In genomic region chr19:42777801-42778200, GRCm38 (mm10) we compare ENCODE assay signal across 8 mouse cellular contexts. TPM values are rescaled to one million over a fixed set of nuclear protein-coding genes. Genes with fewer than 3 reads are reported as not detected.
A peak's percentile ranks its signal among the peaks of the same experiment; 100 is the strongest.
DNase-seq lines count a peak whose midpoint lies in the region.

No protein-coding gene starts in this region.

- DNase-seq in cerebellum, adult 9-10 months = peak; percentile 40
- DNase-seq in cerebellum, postnatal 4 days (ENCODE audit: low spot score in 2 of 2) = no peak
- peak; percentile 25 for DNase-seq in right cerebral cortex, adult 18-20 months
- DNase-seq in right cerebral cortex, postnatal 4 days = no peak
- peak; percentile 49 for DNase-seq in induced T-regulatory cell, adult 2 months (ENCODE audit: low read depth)
- DNase-seq in spleen, postnatal 4 days (ENCODE audit: low spot score in 2 of 2) = peak; percentile 42 to 82
- DNase-seq in urinary bladder, adult 2 months (ENCODE audit: low spot score) = no peak
- DNase-seq in gastrocnemius, postnatal 4 days (ENCODE audit: low spot score in 2 of 2) = no peak

RNA-seq across cellular contexts. Expression of gene Hps1, which starts 2.0 kb away (rescaled TPM):
- polyA plus RNA-seq in urinary bladder, adult 2 months (2012; rRNA removed) = 21.4 and 24.3 TPM in 2 replicates
- total RNA-seq in gastrocnemius, postnatal 4 days (2021) = 1 to 10 TPM; 7.1 to 8.8 TPM

RNA-seq across cellular contexts. Expression of gene Pyroxd2, which starts 25.2 kb away (rescaled TPM):
- polyA plus RNA-seq in urinary bladder, adult 2 months (2012; rRNA removed) = 7.2 and 9.0 TPM in 2 replicates
- total RNA-seq in gastrocnemius, postnatal 4 days (2021) = 1 to 10 TPM; 5.5 to 7.3 TPM

Comparison
In these comparisons a context has a peak if more than half of its experiments do, and no peak if none do; other contexts are left out.
1. DNase-seq: peak in cerebellum, adult 9-10 months (single experiment), right cerebral cortex, adult 18-20 months (single experiment), induced T-regulatory cell, adult 2 months (single experiment) and spleen, postnatal 4 days (2 of 2); none in cerebellum, postnatal 4 days (0 of 2), right cerebral cortex, postnatal 4 days (single experiment), urinary bladder, adult 2 months (single experiment) and gastrocnemius, postnatal 4 days (0 of 2).